Mouse (Mus musculus) forebrain, embryonic 13.5 days (tissue): ENCODE measurements at regions not wholly inside any gene's neighbourhood (a gene's known extent, or its start where the extent isn't known, plus 50 kb on each side); places are given as distances from the start of the nearest gene placed in this dataset.

Source experiments
- ATAC-seq: fragments of 200-750 bp; cut with Nextera tagmentation; 2 replicates; pipeline ENCODE4 v1.8.0; 2017
- H3K27ac ChIP-seq: fragments of 300-500 bp; sonication (generic); 2 replicates; pipeline ENCODE4 v1.5.1; 2015; ENCODE audit warnings: inconsistent platforms, mild to moderate bottlenecking, moderate library complexity
- H3K27me3 ChIP-seq: fragments of 300-500 bp; sonication (generic); 2 replicates; pipeline ENCODE4 v1.6.1; 2015; ENCODE audit warnings: mild to moderate bottlenecking, inconsistent platforms
- H3K36me3 ChIP-seq: fragments of 300-500 bp; sonication (generic); 2 replicates; pipeline ENCODE4 v1.6.1; 2015; ENCODE audit warnings: mild to moderate bottlenecking, inconsistent platforms; ENCODE audit not compliant: poor library complexity, severe bottlenecking
- H3K4me1 ChIP-seq: fragments of 300-500 bp; sonication (generic); 2 replicates; pipeline ENCODE4 v1.6.1; 2015; ENCODE audit warnings: inconsistent platforms
- H3K4me2 ChIP-seq: fragments of 300-500 bp; sonication (generic); 2 replicates; pipeline ENCODE4 v1.6.1; 2015; ENCODE audit warnings: inconsistent platforms, mild to moderate bottlenecking, moderate library complexity
- H3K4me3 ChIP-seq: fragments of 300-500 bp; sonication (generic); 2 replicates; pipeline ENCODE4 v1.5.1; 2015; ENCODE audit warnings: mild to moderate bottlenecking, inconsistent platforms
- H3K9ac ChIP-seq: fragments of 300-500 bp; sonication (generic); 2 replicates; pipeline ENCODE4 v1.6.1; 2015; ENCODE audit warnings: mild to moderate bottlenecking, inconsistent platforms
- H3K9me3 ChIP-seq: fragments of 300-500 bp; sonication (generic); replicated peaks from 2 replicates; pipeline ENCODE4 v1.6.1; 2016; ENCODE audit warnings: inconsistent platforms
- WGBS: fragments of 180-500 bp; shearing (Covaris S2); methylation state at CpG from one replicate; pipeline ENCODE4 v1.1.7; 2015; 5-methylcytosine and 5-hydroxymethylcytosine counted together

- no peaks in the 10 kb centered on the region for H3K27me3 ChIP-seq
- H3K4me2 ChIP-seq = no peak overlapping the region
- ATAC-seq = no peak
- 89% methylated on average over 3 of the region's 3 CpGs for WGBS
- H3K27ac ChIP-seq = no peak overlapping the region
- no peak overlapping the region for H3K9ac ChIP-seq
- no peaks in the 10 kb centered on the region for H3K9me3 ChIP-seq
- no peaks in the 10 kb centered on the region for H3K36me3 ChIP-seq
- no peaks in the 10 kb centered on the region for H3K4me1 ChIP-seq
- H3K4me3 ChIP-seq = no peak overlapping the region
Observed at GRCm38 (mm10) chr6:35804041-35804440, 264.4 kb upstream of the Mtpn start.

- no peaks in the 10 kb centered on the region for H3K4me1 ChIP-seq
- ATAC-seq = no peak
- H3K27me3 ChIP-seq = no peaks in the 10 kb centered on the region
- H3K9me3 ChIP-seq = 0 out of 2 replicates have a peak, but pooled peaks cover 2% of the 10 kb centered on the region
- no peak overlapping the region for H3K4me3 ChIP-seq
- no peak overlapping the region for H3K9ac ChIP-seq
- no peak overlapping the region for H3K27ac ChIP-seq
- 100% methylated on average over 1 of the region's 1 CpGs for WGBS
- H3K36me3 ChIP-seq = no peaks in the 10 kb centered on the region
- H3K4me2 ChIP-seq = no peak overlapping the region
Observed at GRCm38 (mm10) chr6:35779706-35780105, 240.0 kb upstream of the Mtpn start.

GRCm38 (mm10) chr6:35770907-35771306 lies 231.2 kb upstream of the Mtpn start:
- no peaks in the 10 kb centered on the region for H3K27me3 ChIP-seq
- 87% methylated on average over 3 of the region's 3 CpGs for WGBS
- H3K9me3 ChIP-seq = no peaks in the 10 kb centered on the region
- no peaks in the 10 kb centered on the region for H3K36me3 ChIP-seq
- no peak overlapping the region for H3K9ac ChIP-seq
- ATAC-seq = no peak
- H3K27ac ChIP-seq = no peak overlapping the region
- no peak overlapping the region for H3K4me3 ChIP-seq
- H3K4me2 ChIP-seq = no peak overlapping the region
- H3K4me1 ChIP-seq = no peaks in the 10 kb centered on the region

GRCm38 (mm10) chr6:35759606-35760246 lies 220.0 kb upstream of the Mtpn start:
- 58% methylated on average over 3 of the region's 3 CpGs for WGBS
- Histone ChIP-seq H3K4me1 (peaks cover 10% of the 10 kb centered on the region; the same call in 1 of the 2 replicates), H3K4me3 (no peak overlapping the region), H3K4me2 (no peak overlapping the region), H3K27me3 (no peaks in the 10 kb centered on the region), H3K36me3 (no peaks in the 10 kb centered on the region), H3K9me3 (no peaks in the 10 kb centered on the region), H3K27ac (no peak overlapping the region), H3K9ac (no peak overlapping the region)
- 0 out of 2 replicates have a peak, but pooled peaks have one; percentile 13 for ATAC-seq

- no peak overlapping the region for H3K9ac ChIP-seq
- H3K4me1 ChIP-seq = no peaks in the 10 kb centered on the region
- ATAC-seq = no peak
- no peak overlapping the region for H3K4me3 ChIP-seq
- no peak overlapping the region for H3K4me2 ChIP-seq
- no peaks in the 10 kb centered on the region for H3K36me3 ChIP-seq
- H3K9me3 ChIP-seq = no peaks in the 10 kb centered on the region
- H3K27me3 ChIP-seq = no peaks in the 10 kb centered on the region
- no peak overlapping the region for H3K27ac ChIP-seq
- WGBS = 65% methylated on average over 1 of the region's 1 CpGs
Observed at GRCm38 (mm10) chr6:35746034-35746433, 206.3 kb upstream of the Mtpn start.

DNA sequence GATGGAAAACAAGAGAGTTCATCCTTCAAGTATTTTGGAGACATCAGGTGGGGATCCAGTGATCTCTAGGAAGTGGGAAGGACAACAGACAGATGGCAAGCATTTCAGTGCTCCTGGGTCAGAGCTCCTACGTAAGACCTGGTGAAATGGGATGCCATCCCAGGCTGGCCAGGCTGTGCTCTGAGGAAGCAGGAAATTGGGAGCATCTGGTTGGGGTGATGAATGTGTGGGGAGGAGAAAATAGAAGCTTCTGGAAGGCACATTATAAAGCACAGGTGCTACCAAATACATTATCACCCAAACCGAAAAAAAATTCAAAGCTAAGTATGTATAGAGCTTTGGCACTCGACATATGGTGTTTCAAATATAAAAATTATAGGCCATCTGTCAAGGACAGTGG lies 165.9 kb upstream of the Mtpn start:
- ATAC-seq = no peak

GRCm38 (mm10) chr6:35667062-35667461 lies 127.4 kb upstream of the Mtpn start:
- H3K4me1 ChIP-seq = no peaks in the 10 kb centered on the region
- H3K27me3 ChIP-seq = no peaks in the 10 kb centered on the region
- no peak overlapping the region for H3K4me3 ChIP-seq
- H3K27ac ChIP-seq = no peak overlapping the region
- no peak overlapping the region for H3K4me2 ChIP-seq
- H3K9ac ChIP-seq = no peak overlapping the region
- ATAC-seq = no peak
- H3K9me3 ChIP-seq = no peaks in the 10 kb centered on the region
- no peaks in the 10 kb centered on the region for H3K36me3 ChIP-seq
- WGBS = 91% methylated on average over 2 of the region's 2 CpGs

More for the DNA sequence above, 165.9 kb upstream of the Mtpn start:
- no peaks in the 10 kb centered on the region for H3K9me3 ChIP-seq
- no peaks in the 10 kb centered on the region for H3K4me1 ChIP-seq
- no peak overlapping the region for H3K4me2 ChIP-seq
- H3K27ac ChIP-seq = no peak overlapping the region
- H3K36me3 ChIP-seq = no peaks in the 10 kb centered on the region
- H3K27me3 ChIP-seq = no peaks in the 10 kb centered on the region
- no peak overlapping the region for H3K9ac ChIP-seq
- no peak overlapping the region for H3K4me3 ChIP-seq
- WGBS = 86% methylated on average over 3 of the region's 3 CpGs

DNA sequence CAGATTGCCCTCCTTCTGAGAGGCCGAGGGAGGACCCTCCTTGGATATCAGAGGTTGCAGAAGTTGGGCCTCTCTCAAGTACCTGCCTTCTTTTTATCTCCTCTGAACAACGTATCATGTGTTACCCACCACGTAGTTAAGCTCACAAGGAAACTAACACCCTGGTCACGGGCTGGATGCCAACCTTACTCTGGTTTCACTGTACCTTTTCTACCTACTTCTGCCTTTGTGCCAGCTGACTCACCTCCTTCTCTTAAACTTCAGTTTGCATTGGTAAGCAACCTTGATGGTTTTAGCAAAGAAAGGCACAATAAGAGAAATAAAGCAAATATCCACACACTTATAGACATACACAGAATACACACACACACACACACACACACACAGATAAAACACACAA lies 111.7 kb upstream of the Mtpn start:
- Histone ChIP-seq H3K4me1 (no peaks in the 10 kb centered on the region), H3K27me3 (no peaks in the 10 kb centered on the region), H3K4me3 (no peak overlapping the region), H3K9me3 (no peaks in the 10 kb centered on the region), H3K36me3 (no peaks in the 10 kb centered on the region), H3K9ac (no peak overlapping the region), H3K4me2 (no peak overlapping the region), H3K27ac (no peak overlapping the region)
- WGBS = 78% methylated on average over 4 of the region's 4 CpGs
- no peak for ATAC-seq

DNA sequence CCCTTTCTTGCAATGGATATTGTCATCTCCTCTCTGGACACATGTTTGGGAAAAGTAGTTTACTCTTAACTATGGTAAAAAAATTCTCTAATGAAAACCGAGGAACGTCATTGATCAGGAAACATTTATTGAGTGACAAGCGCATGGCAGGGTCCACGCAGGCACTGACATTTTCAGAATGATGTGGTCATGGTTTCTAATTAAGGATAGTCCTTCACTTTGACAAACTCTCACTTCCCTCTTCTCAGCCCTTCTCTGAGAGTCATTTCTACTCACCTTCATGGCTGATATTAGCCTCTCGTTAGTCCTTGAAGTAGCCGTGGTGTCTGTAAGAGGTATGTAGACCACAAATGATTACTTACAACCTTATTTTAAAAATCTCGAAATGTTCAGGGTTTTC lies 105.5 kb upstream of the Mtpn start:
- Histone ChIP-seq H3K36me3 (no peaks in the 10 kb centered on the region), H3K9me3 (no peaks in the 10 kb centered on the region), H3K27ac (no peak overlapping the region), H3K4me3 (no peak overlapping the region), H3K27me3 (no peaks in the 10 kb centered on the region), H3K4me1 (no peaks in the 10 kb centered on the region), H3K9ac (no peak overlapping the region), H3K4me2 (no peak overlapping the region)
- no peak for ATAC-seq
- WGBS = 90% methylated on average over 7 of the region's 7 CpGs

DNA sequence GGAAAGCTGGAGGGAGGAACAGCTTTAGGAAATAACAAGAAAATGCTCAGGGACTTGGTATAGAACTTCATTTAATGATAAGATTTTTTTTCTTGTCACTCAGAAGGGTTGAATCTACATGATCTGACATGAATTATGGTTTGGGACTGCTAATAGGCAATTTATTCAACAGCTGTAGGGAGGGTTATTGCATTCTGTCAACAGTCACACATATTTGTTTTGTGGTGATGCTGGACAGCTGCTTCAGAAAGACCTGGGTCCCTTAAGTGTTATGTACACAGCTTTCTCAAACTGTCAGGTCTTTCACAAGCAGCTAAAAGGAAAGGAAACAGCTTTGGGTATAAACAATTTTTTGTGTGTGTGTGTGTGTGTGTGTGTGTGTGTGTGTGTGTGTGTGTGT lies 101.0 kb upstream of the Mtpn start:
- no peak for ATAC-seq
- Histone ChIP-seq H3K4me3 (no peak overlapping the region), H3K27me3 (no peaks in the 10 kb centered on the region), H3K9me3 (no peaks in the 10 kb centered on the region), H3K4me1 (no peaks in the 10 kb centered on the region), H3K36me3 (no peaks in the 10 kb centered on the region), H3K9ac (no peak overlapping the region), H3K4me2 (no peak overlapping the region), H3K27ac (no peak overlapping the region)

DNA sequence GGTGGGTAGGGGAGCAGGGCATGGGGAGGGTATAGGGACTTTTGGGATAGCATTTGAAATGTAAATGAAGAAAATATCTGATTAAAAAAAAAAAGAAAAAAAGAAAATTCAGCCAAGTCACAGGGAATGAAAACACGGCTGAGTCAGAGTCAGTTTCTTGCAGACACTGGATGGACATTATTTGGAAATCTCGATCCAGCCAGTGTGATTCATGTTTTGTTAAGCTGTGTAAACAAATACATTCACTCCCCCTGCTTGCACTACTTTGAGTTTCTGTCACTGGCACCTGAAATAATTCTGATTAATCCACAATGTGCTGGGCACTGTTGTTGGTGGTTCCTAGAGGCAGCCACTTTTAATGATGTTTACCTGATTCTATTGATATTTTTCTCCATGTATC lies 68.6 kb upstream of the Mtpn start:
- Histone ChIP-seq H3K27me3 (no peaks in the 10 kb centered on the region), H3K4me1 (no peaks in the 10 kb centered on the region), H3K4me3 (no peak overlapping the region), H3K4me2 (no peak overlapping the region), H3K36me3 (no peaks in the 10 kb centered on the region), H3K9ac (no peak overlapping the region), H3K27ac (no peak overlapping the region), H3K9me3 (peaks cover 6% of the 10 kb centered on the region; the same call in 1 of the 2 replicates)
- 78% methylated on average over 2 of the region's 2 CpGs for WGBS
- no peak for ATAC-seq

DNA sequence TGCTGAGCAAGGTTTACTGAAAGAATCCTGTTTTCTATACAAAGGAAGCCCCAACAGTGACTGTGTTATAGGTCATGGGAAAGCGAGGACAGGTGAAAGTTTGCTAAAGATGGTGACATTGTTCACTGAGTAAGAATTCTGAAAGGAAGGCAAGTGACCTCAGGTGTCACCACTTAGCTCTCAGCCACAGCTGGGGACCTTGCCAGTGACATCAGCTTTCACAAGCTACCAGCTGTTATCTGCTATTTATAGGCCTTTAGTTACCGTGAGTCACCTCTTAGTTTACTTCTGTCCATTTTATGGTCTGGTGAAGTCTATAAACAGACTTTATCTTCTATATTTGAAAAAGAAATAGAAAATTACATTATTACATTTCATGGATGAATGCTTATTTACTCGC lies 65.4 kb upstream of the Mtpn start:
- Histone ChIP-seq H3K4me1 (no peaks in the 10 kb centered on the region), H3K9me3 (peaks cover 6% of the 10 kb centered on the region; the same call in 1 of the 2 replicates), H3K27ac (no peak overlapping the region), H3K4me3 (no peak overlapping the region), H3K4me2 (no peak overlapping the region), H3K36me3 (no peaks in the 10 kb centered on the region), H3K9ac (no peak overlapping the region), H3K27me3 (no peaks in the 10 kb centered on the region)
- no peak for ATAC-seq
- WGBS = 85% methylated on average over 3 of the region's 3 CpGs

DNA sequence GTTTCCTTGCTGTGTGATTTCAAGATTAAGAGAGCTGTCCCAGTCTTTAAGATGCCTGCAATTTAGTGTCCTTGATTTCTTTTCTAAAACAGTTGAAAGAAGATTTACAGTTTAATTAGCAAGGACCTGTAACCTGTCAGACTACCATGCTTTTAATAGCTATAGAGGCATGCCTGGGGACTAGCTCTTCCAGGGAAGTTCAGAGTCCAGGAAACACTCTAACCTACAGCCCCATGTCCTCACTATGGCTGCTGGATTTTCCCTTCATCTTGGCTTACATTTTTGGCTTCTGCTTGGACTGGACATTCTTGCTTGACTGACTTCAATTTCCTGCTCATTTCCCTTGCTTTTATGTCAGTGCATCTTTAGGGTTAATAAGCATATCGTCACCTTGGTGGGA lies 61.7 kb upstream of the Mtpn start:
- no peak for ATAC-seq
- 91% methylated on average over 1 of the region's 1 CpGs for WGBS
- peaks cover 4% of the 10 kb centered on the region; the same call in 1 of the 2 replicates for H3K4me1 ChIP-seq

More for the DNA sequence above, 61.7 kb upstream of the Mtpn start:
- H3K27ac ChIP-seq = no peak overlapping the region
- H3K9ac ChIP-seq = no peak overlapping the region
- H3K4me2 ChIP-seq = no peak overlapping the region
- H3K27me3 ChIP-seq = no peaks in the 10 kb centered on the region
- no peak overlapping the region for H3K4me3 ChIP-seq
- no peaks in the 10 kb centered on the region for H3K36me3 ChIP-seq
- no peaks in the 10 kb centered on the region for H3K9me3 ChIP-seq
